Mouse (Mus musculus): ENCODE data around the gene Pign.

Gene Pign

GRCm38 (mm10) chr1:105564289-105564688, 99.2 kb downstream of the Pign start:
- DNase-seq (ENCODE audit: extremely low read depth, low read depth): no peak

GRCm38 (mm10) chr1:105563821-105564220, 99.7 kb downstream of the Pign start:
- no peak for DNase-seq (ENCODE audit: extremely low read depth, low read depth)

DNA sequence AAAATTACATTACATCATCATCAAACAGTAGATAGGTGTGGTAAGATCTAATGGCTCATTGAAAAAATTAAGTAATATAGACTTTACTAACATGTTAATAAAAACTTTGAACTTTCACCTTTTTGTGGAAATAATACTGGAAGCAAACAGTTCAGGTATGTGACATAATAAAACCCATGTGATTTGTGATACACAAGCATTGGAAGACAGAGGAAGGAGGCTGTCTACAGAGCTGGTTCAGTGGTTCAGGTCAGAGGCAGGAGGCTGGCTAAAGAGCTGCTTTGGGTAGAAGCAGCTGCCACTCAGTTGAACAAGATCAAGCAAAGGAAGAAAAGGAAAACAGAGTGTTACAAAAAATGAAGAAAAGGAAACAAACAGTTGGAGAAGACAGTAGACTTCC, 107.4 kb downstream of the Pign start:
- no peak for DNase-seq (ENCODE audit: extremely low read depth, low read depth)

DNA sequence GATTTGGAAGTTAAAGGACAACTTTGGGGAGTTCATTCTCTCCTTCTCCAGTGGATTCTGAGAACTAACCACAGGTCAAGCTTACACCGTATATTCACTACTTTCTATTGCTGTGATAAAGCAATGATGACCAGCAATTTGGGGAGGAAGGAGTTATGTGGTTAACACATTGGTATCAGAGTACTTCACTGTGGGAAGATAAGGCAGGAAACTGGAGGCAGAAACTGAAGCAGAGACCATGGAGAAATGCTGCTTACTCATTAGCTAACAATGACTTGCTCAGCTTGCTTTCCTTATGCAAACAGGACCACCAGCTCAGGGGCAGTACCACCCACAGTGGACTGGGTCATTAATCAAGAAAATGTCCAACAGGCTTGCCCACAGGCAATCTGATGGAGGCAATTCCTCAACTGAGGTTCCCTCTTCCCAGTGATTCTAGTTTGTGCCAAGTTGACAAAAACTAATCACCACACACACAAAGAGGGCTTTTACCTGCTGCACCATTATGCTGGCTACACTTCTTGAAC, 108.2 kb downstream of the Pign start:
- DNase-seq (ENCODE audit: extremely low read depth, low read depth): peak; percentile 18

DNA sequence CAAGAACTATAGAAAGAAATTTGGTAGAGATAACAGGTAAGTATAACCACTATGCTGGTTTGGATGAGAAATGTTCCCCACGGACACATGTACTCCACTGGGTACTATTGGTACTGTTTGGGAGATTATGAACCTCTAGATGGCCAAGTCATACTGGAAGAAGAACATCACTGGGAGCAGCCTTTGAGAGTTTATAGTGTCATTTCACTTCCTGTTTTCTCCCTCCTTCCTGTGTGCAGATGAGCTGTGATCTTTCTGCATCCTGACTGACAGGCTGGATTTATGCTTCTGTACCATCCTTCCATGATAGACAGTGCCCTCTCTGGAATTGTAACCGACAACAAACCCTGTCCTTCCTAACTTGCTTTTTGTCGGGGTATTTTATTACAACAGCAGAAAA, 110.3 kb downstream of the Pign start:
- DNase-seq (ENCODE audit: extremely low read depth, low read depth): peak; percentile 19

DNA sequence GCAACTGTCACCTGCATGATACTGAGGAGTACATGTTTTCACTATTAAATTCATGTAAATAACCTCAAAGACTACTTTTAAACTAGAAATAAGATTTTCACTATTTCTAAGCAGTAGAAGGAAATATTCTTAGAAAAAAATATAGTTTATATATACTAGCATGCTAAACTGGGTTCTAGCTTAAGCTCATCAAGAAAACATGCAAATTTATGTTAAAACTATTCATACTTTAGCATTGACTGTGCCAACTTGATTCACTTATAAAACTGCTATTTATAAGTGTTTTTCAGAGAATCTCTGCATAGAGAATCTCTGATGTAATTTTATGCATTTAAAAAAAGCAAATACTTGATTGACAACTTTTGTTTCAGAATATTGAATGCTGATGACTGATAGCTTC, 113.3 kb downstream of the Pign start:
- no peak for DNase-seq (ENCODE audit: extremely low read depth, low read depth)

- DNase-seq (ENCODE audit: extremely low read depth, low read depth): no peak
Observed at GRCm38 (mm10) chr1:105549648-105550047, 113.8 kb downstream of the Pign start.

DNA sequence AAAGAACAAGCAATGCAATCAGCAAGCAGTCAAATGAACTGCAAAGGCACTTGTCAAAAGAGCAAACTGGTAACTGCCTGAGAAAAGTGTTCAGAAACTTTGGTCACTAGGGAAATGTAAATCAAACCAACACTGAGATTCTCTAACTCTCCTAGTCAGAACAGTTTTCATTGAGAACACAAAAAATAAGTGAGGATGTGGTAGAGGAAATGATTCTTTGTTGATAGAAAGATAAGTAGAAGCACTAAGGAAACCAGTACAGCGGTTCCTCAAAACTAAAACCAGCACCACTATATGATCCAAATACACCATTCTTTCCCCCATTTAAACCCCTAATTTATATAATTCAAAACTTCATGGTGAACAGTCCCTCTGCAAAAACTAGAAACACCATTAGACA, 120.4 kb downstream of the Pign start:
- no peak for DNase-seq (ENCODE audit: extremely low read depth, low read depth)

- no peak for DNase-seq (ENCODE audit: extremely low read depth, low read depth)
Observed at GRCm38 (mm10) chr1:105523768-105524167, 139.7 kb downstream of the Pign start.

DNA sequence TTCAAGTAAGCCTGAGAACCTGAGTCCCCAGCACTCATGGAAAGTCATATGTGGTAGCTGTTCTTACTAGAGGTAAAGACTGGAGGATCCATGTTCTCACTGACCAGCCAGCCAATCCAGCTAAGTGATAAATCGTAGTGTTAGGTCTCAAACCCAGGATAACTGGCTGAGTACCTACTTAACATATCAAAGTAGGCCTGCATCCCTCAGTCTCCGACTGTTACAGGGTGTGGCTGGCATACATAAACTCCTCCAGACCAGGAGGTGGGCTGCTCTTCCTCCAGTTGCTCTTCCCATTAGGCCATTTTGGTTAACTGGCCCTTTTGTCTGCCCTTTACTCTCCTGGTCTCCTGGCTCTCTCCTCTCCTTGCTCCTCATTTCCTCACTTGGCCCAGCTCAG, 141.2 kb downstream of the Pign start:
- DNase-seq (ENCODE audit: extremely low read depth, low read depth): no peak

DNA sequence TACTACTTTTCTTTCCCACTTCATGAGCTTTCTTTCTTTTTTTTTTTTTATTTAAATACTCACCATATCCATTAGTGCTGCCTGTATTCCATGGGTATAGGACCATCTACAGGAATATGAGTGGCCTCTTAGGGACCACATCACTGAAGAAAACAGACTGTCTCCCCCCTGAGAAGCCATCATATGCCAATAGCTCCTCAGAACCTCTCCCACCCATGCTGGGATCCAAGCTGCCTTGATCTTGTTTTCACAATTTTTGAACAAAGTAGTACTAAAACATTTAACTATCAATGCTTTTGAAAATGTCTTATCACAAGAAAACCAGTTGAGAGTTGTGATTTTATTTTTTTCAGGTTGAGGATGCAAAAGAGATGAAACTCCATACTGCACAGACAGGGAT, 145.4 kb downstream of the Pign start:
- no peak for DNase-seq (ENCODE audit: extremely low read depth, low read depth)

- no peak for DNase-seq (ENCODE audit: extremely low read depth, low read depth)
Observed at GRCm38 (mm10) chr1:105507116-105507515, 156.4 kb downstream of the Pign start.

- no peak for DNase-seq (ENCODE audit: extremely low read depth, low read depth)
Observed at GRCm38 (mm10) chr1:105492626-105493025, 170.9 kb downstream of the Pign start.

GRCm38 (mm10) chr1:105489456-105489855, 174.0 kb downstream of the Pign start:
- no peak for DNase-seq (ENCODE audit: extremely low read depth, low read depth)

GRCm38 (mm10) chr1:105487037-105487436, 176.4 kb downstream of the Pign start:
- no peak for DNase-seq (ENCODE audit: extremely low read depth, low read depth)

Measured in MEL-GATA-1-ER (cell line).